ENCODE assay signal across 19 mouse cellular contexts in genomic region chr2:35769398-35769797, GRCm38 (mm10).
"Had no signal": no experiment of that assay in that cellular context is flagged by ENCODE, and none has a peak within 500 bp of the region (broad histone marks: within the 10 kb centered on the region; RNA-seq: fewer than 3 reads in every experiment).

No protein-coding gene starts in this region.

- H3K4me3 ChIP-seq: limb, embryonic 12.5 days; limb, embryonic 15.5 days; midbrain, embryonic 12.5 days; midbrain, embryonic 15.5 days; neural tube, embryonic 13.5 days; stomach, embryonic 15.5 days had no signal

- H3K4me2 ChIP-seq: limb, embryonic 12.5 days; limb, embryonic 15.5 days; liver, embryonic 11.5 days; lung, embryonic 14.5 days; midbrain, embryonic 12.5 days; midbrain, embryonic 15.5 days; neural tube, embryonic 13.5 days; stomach, embryonic 15.5 days had no signal

- H3K27ac ChIP-seq: kidney, postnatal 0 days; limb, embryonic 12.5 days; limb, embryonic 15.5 days; liver, embryonic 14.5 days; macrophage; midbrain, embryonic 12.5 days; midbrain, embryonic 15.5 days; neural tube, embryonic 13.5 days; stomach, embryonic 15.5 days had no signal

- DNase-seq: kidney, adult 2 months; kidney, postnatal 25 days; liver, postnatal 0 days; lung, embryonic 14.5 days; retina, postnatal 1 day; spleen, adult 18-20 months; thymus, postnatal 25 days had no signal

- H3K9ac ChIP-seq: limb, embryonic 12.5 days; limb, embryonic 15.5 days; liver, embryonic 14.5 days; liver, postnatal 0 days; lung, embryonic 14.5 days; midbrain, embryonic 12.5 days; midbrain, embryonic 15.5 days; neural tube, embryonic 13.5 days; stomach, embryonic 15.5 days had no signal

- H3K9me3 ChIP-seq: limb, embryonic 12.5 days; limb, embryonic 15.5 days; midbrain, embryonic 12.5 days; midbrain, embryonic 15.5 days; neural tube, embryonic 13.5 days; stomach, embryonic 15.5 days had no signal

- ATAC-seq: intestine, postnatal 0 days; liver, postnatal 0 days; lung, postnatal 0 days; midbrain, embryonic 15.5 days had no signal

- H3K27me3 ChIP-seq: limb, embryonic 15.5 days; midbrain, embryonic 15.5 days; stomach, embryonic 15.5 days had no signal

- H3K36me3 ChIP-seq: limb, embryonic 12.5 days; limb, embryonic 15.5 days; midbrain, embryonic 12.5 days; midbrain, embryonic 15.5 days; neural tube, embryonic 13.5 days; stomach, embryonic 15.5 days had no signal

- H3K4me1 ChIP-seq: stomach, embryonic 15.5 days had no signal
